Mouse (Mus musculus): ENCODE measurements around the gene B3gnt2. TPM values are rescaled to one million over a fixed set of nuclear protein-coding genes. Genes with fewer than 3 reads are reported as not detected.
"Not testable (repeated sequence)": the region's sequence is repeated elsewhere in the genome, so short reads cannot be mapped to it uniquely, and the experiment has no call there.

B3gnt2 gene
- polyA plus RNA-seq, 1 experiment from 2014 or later = 5.5 TPM

DNA sequence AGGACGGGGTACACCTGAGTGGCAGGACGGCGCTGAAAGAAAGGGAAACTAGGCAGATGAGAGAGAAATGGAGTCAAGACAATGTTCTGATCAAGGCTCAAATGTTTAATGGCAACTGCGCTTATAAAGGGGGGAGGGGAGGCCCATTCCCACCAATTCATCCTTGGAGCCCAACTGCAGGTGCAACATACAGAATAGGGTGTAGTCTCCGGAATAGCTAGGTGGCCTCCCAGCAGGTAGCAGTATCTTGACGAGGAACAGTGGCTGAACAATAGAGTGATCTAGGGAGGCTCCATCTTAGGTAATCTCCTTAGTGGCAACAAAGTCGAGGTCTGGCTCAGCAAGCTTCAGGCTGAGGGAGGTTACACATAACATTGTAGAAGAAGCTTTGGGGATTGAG lies 113.4 kb downstream of the B3gnt2 start:
- 82% methylated on average over 7 of the region's 7 CpGs for WGBS
- Histone ChIP-seq H3K36me3 (no peaks in the 10 kb centered on the region), H3K27ac (no peak overlapping the region), H3K27me3 (no peaks in the 10 kb centered on the region), H3K4me2 (replicated peaks) (no peak overlapping the region), H3K4me3 (no peak overlapping the region), H3K4me1 (no peaks in the 10 kb centered on the region), H3K9me3 (0 out of 2 replicates have a peak, but pooled peaks cover 10% of the 10 kb centered on the region), H3K9ac (no peak overlapping the region)
- ATAC-seq (ENCODE audit: low FRiP score, low read depth) = no peak

DNA sequence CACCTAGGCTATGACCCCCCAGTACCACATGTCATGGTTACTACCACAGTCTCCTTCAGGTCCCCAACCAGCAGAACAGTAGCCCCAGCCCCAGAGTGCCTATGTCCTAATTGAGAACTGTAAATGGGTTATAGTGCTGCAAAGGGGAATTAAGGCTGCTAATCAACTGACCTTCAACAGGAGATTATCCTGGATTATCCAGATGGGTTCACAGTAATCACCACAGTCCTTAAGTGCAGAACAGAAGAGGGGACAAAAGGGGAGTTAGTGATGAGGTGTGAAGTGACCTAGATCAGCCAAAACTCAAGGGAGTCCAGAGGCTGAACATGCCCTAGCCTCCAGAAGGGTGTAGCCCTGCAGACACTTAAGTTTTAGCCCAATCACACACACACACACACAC lies 115.4 kb downstream of the B3gnt2 start:
- ATAC-seq (ENCODE audit: low FRiP score, low read depth) = no peak
- Histone ChIP-seq H3K36me3 (no peaks in the 10 kb centered on the region), H3K4me2 (replicated peaks) (no peak overlapping the region), H3K9me3 (0 out of 2 replicates have a peak, but pooled peaks cover 10% of the 10 kb centered on the region), H3K27ac (no peak overlapping the region), H3K4me1 (no peaks in the 10 kb centered on the region), H3K27me3 (no peaks in the 10 kb centered on the region), H3K9ac (no peak overlapping the region), H3K4me3 (no peak overlapping the region)

DNA sequence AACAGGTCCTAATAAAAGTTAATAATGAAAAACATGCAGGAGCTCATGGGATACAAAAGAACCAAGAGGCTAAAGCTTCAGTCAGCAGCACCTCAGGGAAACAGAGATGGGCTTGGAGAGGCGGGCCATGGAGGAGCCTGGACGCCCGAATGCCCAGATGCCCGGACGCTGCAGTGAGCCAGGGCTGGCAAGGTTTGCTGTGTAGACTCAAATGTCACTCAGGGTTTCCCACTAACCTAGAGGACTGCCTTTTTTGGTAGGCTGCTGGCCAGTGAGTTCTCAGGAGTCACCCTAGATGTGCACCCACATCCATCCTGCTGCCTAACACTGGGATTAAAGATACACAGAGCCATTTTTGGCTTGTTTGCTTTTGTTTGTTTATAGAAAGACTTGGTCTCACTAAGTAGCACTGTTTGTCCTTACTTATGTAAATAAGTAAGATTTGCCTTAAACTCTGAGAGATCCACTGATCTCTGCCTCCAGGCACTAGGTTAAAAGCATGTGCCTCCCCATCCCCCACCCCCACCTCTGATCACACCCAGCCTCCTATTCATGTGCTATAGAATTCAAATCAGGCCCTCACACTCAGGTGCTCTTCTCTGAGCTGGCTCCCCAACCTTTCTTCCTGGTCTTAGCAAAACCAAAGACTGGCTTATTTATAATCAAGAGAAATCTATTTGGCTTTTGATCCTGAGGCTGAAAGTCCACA lies 117.0 kb downstream of the B3gnt2 start:
- no peak overlapping the region for H3K9ac ChIP-seq
- H3K36me3 ChIP-seq = no peaks in the 10 kb centered on the region
- H3K9me3 ChIP-seq = 0 out of 2 replicates have a peak, but pooled peaks cover 10% of the 10 kb centered on the region
- ATAC-seq (ENCODE audit: low FRiP score, low read depth) = no peak
- H3K27me3 ChIP-seq = no peaks in the 10 kb centered on the region
- no peaks in the 10 kb centered on the region for H3K4me1 ChIP-seq
- no peak overlapping the region for H3K27ac ChIP-seq
- H3K4me3 ChIP-seq = no peak overlapping the region
- no peak overlapping the region for H3K4me2 ChIP-seq (replicated peaks)
- WGBS = 90% methylated on average over 5 of the region's 5 CpGs

DNA sequence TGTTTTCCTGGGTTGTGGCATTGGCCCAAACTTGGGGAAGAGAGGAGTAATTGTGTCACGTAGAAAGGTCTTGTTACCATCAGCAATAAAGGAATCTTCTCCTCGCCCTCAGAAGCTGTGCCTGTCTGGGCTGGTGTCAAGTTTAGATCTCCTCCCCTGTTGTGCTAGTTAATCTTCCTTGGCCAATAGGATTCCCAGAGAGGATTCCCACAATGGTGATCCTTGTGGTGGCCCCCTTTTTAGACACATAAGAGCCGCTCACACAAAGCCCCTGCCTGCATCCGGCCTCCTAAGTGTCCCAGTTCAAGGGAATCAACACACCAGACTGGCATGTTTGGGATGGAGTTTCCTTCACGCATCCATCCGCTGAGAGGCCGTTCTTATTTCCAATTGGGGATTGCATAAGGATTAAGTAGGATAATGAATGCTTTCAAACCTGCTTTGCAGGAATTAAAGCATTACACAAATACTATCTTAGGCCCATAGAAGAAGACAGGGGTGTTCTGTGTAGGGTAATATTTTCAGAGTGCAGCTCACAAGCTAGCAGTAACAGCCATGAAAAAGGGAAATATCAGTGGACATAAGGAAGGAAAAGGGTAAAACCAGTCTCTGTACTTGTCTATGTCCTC lies 118.6 kb downstream of the B3gnt2 start:
- H3K27me3 ChIP-seq = no peaks in the 10 kb centered on the region
- no peak overlapping the region for H3K9ac ChIP-seq
- 0 out of 2 replicates have a peak, but pooled peaks cover 10% of the 10 kb centered on the region for H3K9me3 ChIP-seq
- 63% methylated on average over 7 of the region's 7 CpGs for WGBS
- H3K4me1 ChIP-seq = no peaks in the 10 kb centered on the region
- no peak for ATAC-seq (ENCODE audit: low FRiP score, low read depth)
- no peak overlapping the region for H3K27ac ChIP-seq
- H3K4me3 ChIP-seq = no peak overlapping the region
- H3K36me3 ChIP-seq = no peaks in the 10 kb centered on the region
- H3K4me2 ChIP-seq (replicated peaks) = no peak overlapping the region

GRCm38 (mm10) chr11:22741436-22741835 lies 119.3 kb downstream of the B3gnt2 start:
- Histone ChIP-seq H3K4me2 (replicated peaks) (no peak overlapping the region), H3K4me3 (no peak overlapping the region), H3K27me3 (no peaks in the 10 kb centered on the region), H3K4me1 (no peaks in the 10 kb centered on the region), H3K27ac (no peak overlapping the region), H3K9ac (no peak overlapping the region), H3K9me3 (0 out of 2 replicates have a peak, but pooled peaks cover 9% of the 10 kb centered on the region), H3K36me3 (no peaks in the 10 kb centered on the region)
- 70% methylated on average over 3 of the region's 3 CpGs for WGBS
- no peak for ATAC-seq (ENCODE audit: low FRiP score, low read depth)

- Histone ChIP-seq H3K4me3 (no peak overlapping the region), H3K9me3 (no peaks in the 10 kb centered on the region), H3K4me2 (replicated peaks) (no peak overlapping the region), H3K9ac (no peak overlapping the region), H3K27me3 (no peaks in the 10 kb centered on the region), H3K36me3 (no peaks in the 10 kb centered on the region), H3K27ac (no peak overlapping the region), H3K4me1 (no peaks in the 10 kb centered on the region)
- WGBS = 74% methylated on average over 5 of the region's 5 CpGs
- ATAC-seq (ENCODE audit: low FRiP score, low read depth) = no peak
Observed at GRCm38 (mm10) chr11:22739497-22740288, 121.1 kb downstream of the B3gnt2 start.

GRCm38 (mm10) chr11:22736521-22737225 lies 124.1 kb downstream of the B3gnt2 start:
- Histone ChIP-seq H3K9me3 (no peaks in the 10 kb centered on the region), H3K36me3 (no peaks in the 10 kb centered on the region), H3K4me3 (no peak overlapping the region), H3K9ac (no peak overlapping the region), H3K27ac (no peak overlapping the region), H3K27me3 (no peaks in the 10 kb centered on the region), H3K4me2 (replicated peaks) (no peak overlapping the region), H3K4me1 (no peaks in the 10 kb centered on the region)
- 81% methylated on average over 7 of the region's 7 CpGs for WGBS
- ATAC-seq (ENCODE audit: low FRiP score, low read depth) = no peak

DNA sequence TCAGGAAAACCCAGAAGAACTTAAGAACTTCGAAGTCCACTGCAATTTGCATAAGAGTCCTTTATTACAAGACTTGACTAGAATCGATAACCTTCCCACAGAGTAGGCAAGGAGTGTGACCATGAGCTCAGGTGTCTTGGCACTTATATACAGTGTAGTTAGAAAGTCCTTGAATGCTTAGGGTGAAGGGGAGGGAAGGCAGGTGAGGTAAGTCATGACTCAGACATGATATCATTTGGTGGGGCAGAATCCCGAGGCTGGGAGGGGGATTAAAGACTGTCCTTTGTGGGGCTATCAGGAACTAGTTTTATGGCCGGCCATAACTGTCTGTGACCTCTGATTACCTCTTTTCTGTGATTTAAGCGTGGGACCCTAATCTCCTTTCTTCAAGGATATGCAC lies 125.6 kb downstream of the B3gnt2 start:
- 59% methylated on average over 5 of the region's 5 CpGs for WGBS
- not testable (repeated sequence) for ATAC-seq (ENCODE audit: low FRiP score, low read depth)

GRCm38 (mm10) chr11:22733936-22734335 lies 126.8 kb downstream of the B3gnt2 start:
- no peaks in the 10 kb centered on the region for H3K27me3 ChIP-seq
- H3K9me3 ChIP-seq = no peaks in the 10 kb centered on the region
- no peak for ATAC-seq (ENCODE audit: low FRiP score, low read depth)
- H3K4me3 ChIP-seq = no peak overlapping the region
- no peak overlapping the region for H3K4me2 ChIP-seq (replicated peaks)
- no peaks in the 10 kb centered on the region for H3K4me1 ChIP-seq
- 90% methylated on average over 6 of the region's 6 CpGs for WGBS
- no peaks in the 10 kb centered on the region for H3K36me3 ChIP-seq
- no peak overlapping the region for H3K27ac ChIP-seq
- no peak overlapping the region for H3K9ac ChIP-seq

More for the DNA sequence above, 125.6 kb downstream of the B3gnt2 start:
- not testable (repeated sequence) for H3K4me3 ChIP-seq; H3K9ac ChIP-seq; H3K27ac ChIP-seq; H3K36me3 ChIP-seq; H3K4me2 ChIP-seq (replicated peaks); H3K27me3 ChIP-seq; H3K4me1 ChIP-seq; H3K9me3 ChIP-seq

- Histone ChIP-seq H3K4me3 (no peak overlapping the region), H3K27me3 (no peaks in the 10 kb centered on the region), H3K9me3 (no peaks in the 10 kb centered on the region), H3K27ac (no peak overlapping the region), H3K4me1 (no peaks in the 10 kb centered on the region), H3K36me3 (no peaks in the 10 kb centered on the region), H3K4me2 (replicated peaks) (no peak overlapping the region), H3K9ac (no peak overlapping the region)
- WGBS = 83% methylated on average over 4 of the region's 4 CpGs
- no peak for ATAC-seq (ENCODE audit: low FRiP score, low read depth)
Observed at GRCm38 (mm10) chr11:22732907-22733306, 127.9 kb downstream of the B3gnt2 start.

GRCm38 (mm10) chr11:22723096-22723495 lies 137.7 kb downstream of the B3gnt2 start:
- 90% methylated on average over 2 of the region's 2 CpGs for WGBS
- no peaks in the 10 kb centered on the region for H3K27me3 ChIP-seq
- H3K4me1 ChIP-seq = 0 out of 2 replicates have a peak, but pooled peaks cover 3% of the 10 kb centered on the region
- no peak overlapping the region for H3K4me3 ChIP-seq
- no peak overlapping the region for H3K27ac ChIP-seq
- H3K36me3 ChIP-seq = no peaks in the 10 kb centered on the region
- H3K4me2 ChIP-seq (replicated peaks) = no peak overlapping the region
- H3K9ac ChIP-seq = no peak overlapping the region
- no peaks in the 10 kb centered on the region for H3K9me3 ChIP-seq
- ATAC-seq (ENCODE audit: low FRiP score, low read depth) = no peak

- 67% methylated on average over 2 of the region's 2 CpGs for WGBS
- H3K9ac ChIP-seq = no peak overlapping the region
- H3K4me1 ChIP-seq = 0 out of 2 replicates have a peak, but pooled peaks cover 3% of the 10 kb centered on the region
- no peaks in the 10 kb centered on the region for H3K27me3 ChIP-seq
- no peaks in the 10 kb centered on the region for H3K9me3 ChIP-seq
- H3K4me2 ChIP-seq (replicated peaks) = no peak overlapping the region
- H3K4me3 ChIP-seq = no peak overlapping the region
- ATAC-seq (ENCODE audit: low FRiP score, low read depth) = no peak
- H3K27ac ChIP-seq = no peak overlapping the region
- no peaks in the 10 kb centered on the region for H3K36me3 ChIP-seq
Observed at GRCm38 (mm10) chr11:22720096-22720495, 140.7 kb downstream of the B3gnt2 start.
